Mouse (Mus musculus) lung, postnatal 25 days (tissue): ENCODE measurements around the gene Sms.

Experiments used
- DNase-seq: peaks from one replicate; pipeline ENCODE4 v3.0.0; 2022; ENCODE audit warnings: low spot score

Sms gene

DNA sequence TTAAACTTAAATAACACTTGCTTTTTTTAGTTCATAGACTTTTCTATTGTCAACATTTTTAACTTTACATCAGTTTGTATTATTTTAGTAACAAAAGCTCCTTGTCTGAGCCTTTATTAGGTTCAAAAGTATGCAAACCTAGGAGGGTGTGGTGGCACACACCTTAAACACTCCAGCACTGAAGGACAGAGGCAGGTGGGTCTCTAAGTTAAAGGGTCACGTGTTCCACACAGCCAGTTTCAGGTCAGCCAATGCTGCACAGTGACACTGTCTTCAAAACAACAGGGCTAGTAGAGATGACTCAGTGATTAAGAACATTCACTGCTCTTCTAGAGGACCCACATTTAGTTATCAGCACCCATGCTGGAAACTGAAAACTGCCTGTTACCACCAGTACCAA, 43.1 kb downstream of the Sms start:
- DNase-seq, result no peak

DNA sequence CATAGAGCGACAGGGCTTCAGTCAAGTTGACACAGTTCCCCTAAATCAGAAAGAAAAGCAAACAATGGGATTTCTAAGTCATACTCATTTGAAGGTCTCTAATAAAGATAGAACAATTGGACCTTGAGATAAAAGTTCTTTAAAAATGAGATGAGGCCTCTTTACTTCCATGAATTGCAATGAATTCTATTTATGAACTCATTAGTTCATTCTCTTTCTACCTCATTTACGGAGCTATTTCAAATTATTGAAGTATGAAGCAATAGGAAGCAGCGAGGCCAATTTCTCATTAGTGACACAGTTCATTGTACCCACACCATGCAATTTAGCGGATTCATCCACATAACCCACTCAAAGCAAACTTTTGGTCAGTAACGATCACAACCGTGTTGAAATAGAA, 44.7 kb downstream of the Sms start:
- no peak for DNase-seq

GRCm38 (mm10) chrX:157434768-157435167, 57.3 kb downstream of the Sms start:
- DNase-seq, result no peak

GRCm38 (mm10) chrX:157419451-157419850, 72.6 kb downstream of the Sms start:
- DNase-seq, result no peak

- DNase-seq, result no peak
Observed at GRCm38 (mm10) chrX:157415212-157415611, 76.9 kb downstream of the Sms start, which contains the start of gene Phex. TSS of gene Phex (minus strand) at chrX:157415312.

GRCm38 (mm10) chrX:157404919-157405318, 87.2 kb downstream of the Sms start:
- DNase-seq, result no peak
